Mouse (Mus musculus) ES-E14 (cell line): Measurements from ENCODE around the gene Asah2. TPM values are rescaled to one million over a fixed set of nuclear protein-coding genes. Genes with fewer than 3 reads are reported as not detected.

Experiments used
- DNase-seq: peaks from one replicate; pipeline ENCODE4 v3.0.0-alpha.2; 2013; ENCODE audit warnings: low read depth, low spot score
- H3K27ac ChIP-seq: 2 replicates; pipeline ENCODE4 v1.5.1; 2012; ENCODE audit warnings: low read depth, mild to moderate bottlenecking, low read length, moderate library complexity, mixed read lengths; ENCODE audit not compliant: poor library complexity, insufficient read depth, severe bottlenecking
- H3K36me3 ChIP-seq: 2 replicates; pipeline ENCODE4 v1.6.1; 2012; ENCODE audit warnings: mild to moderate bottlenecking, low read length, moderate library complexity, mixed read lengths; ENCODE audit not compliant: control insufficient read depth, poor library complexity, insufficient read depth, severe bottlenecking
- H3K4me1 ChIP-seq, 2 experiments: fragments of 150-350 bp in 1 of 2; sonication (generic) in 1 of 2; 2 replicates each; pipeline ENCODE4 v1.6.1; 2012; ENCODE audit warnings: low read length in 2 of 2, mild to moderate bottlenecking in 1 of 2, mixed read lengths in 1 of 2; ENCODE audit not compliant: control insufficient read depth in 2 of 2, insufficient read depth in 2 of 2, poor library complexity in 1 of 2
- H3K4me3 ChIP-seq, 2 experiments: fragments of 150-350 bp in 1 of 2; sonication (generic) in 1 of 2; 2 replicates each; pipeline ENCODE4 v1.5.1; 2012; ENCODE audit warnings: low read length in 2 of 2, low read depth in 1 of 2, mild to moderate bottlenecking in 1 of 2, mixed read lengths in 1 of 2; ENCODE audit not compliant: insufficient read depth in 1 of 2, poor library complexity in 1 of 2, severe bottlenecking in 1 of 2
- H3K9ac ChIP-seq: 2 replicates; pipeline ENCODE4 v1.6.1; 2012; ENCODE audit warnings: low read depth, mild to moderate bottlenecking, low read length, mixed read lengths; ENCODE audit not compliant: poor library complexity, insufficient read depth, severe bottlenecking
- H3K9me3 ChIP-seq: fragments of 150-350 bp; sonication (generic); 2 replicates; pipeline ENCODE4 v1.6.1; 2012; ENCODE audit warnings: low read depth, mild to moderate bottlenecking, low read length; ENCODE audit not compliant: control insufficient read depth, insufficient read depth
- CHD2 ChIP-seq: IDR thresholded peaks from 2 replicates; pipeline ENCODE4 v1.6.1; 2014; ENCODE audit warnings: mild to moderate bottlenecking, low read depth, low read length, inconsistent platforms
- HCFC1 ChIP-seq: IDR thresholded peaks from 2 replicates; pipeline ENCODE4 v1.6.1; 2012; ENCODE audit warnings: low read length, inconsistent platforms, borderline replicate concordance; ENCODE audit not compliant: insufficient read depth
- MAFK ChIP-seq: IDR thresholded peaks from 2 replicates; pipeline ENCODE4 v1.6.1; 2014; ENCODE audit warnings: mild to moderate bottlenecking, low read depth, low read length, inconsistent platforms; ENCODE audit not compliant: insufficient read depth
- ZC3H11A ChIP-seq: IDR thresholded peaks from 2 replicates; pipeline ENCODE4 v1.6.1; 2012; ENCODE audit warnings: low read depth, mild to moderate bottlenecking, inconsistent platforms, low read length, borderline replicate concordance
- ZNF384 ChIP-seq: IDR thresholded peaks from 2 replicates; pipeline ENCODE4 v1.6.1; 2012; ENCODE audit warnings: low read depth, low read length, inconsistent platforms
- in situ Hi-C, 2 experiments: fragments of 600-800 bp; cut with MboI; formaldehyde crosslinking; loops; one replicate each; pipeline ENCODE4 v1.15.1; 2025; ENCODE audit warnings: low sequenced_read_pairs in 2 of 2, inconsistent platforms in 1 of 2; ENCODE audit not compliant: unreplicated experiment in 2 of 2
- total RNA-seq: library from RNA; depleted of rRNA; stranded (reverse); fragments of 300-350 nt; gene quantifications from 2 replicates; pipeline ENCODE4 v1.2.3, GENCODE M21; 2012

Asah2 gene
- total RNA-seq, 1 experiment: 0.54 TPM

GRCm38 (mm10) chr19:31991057-31991456, 117.0 kb downstream of the Asah2 start:
- no peak for DNase-seq
- Histone ChIP-seq H3K9me3 (no peaks in the 10 kb centered on the region), H3K4me3 (no peak overlapping the region), H3K27ac (no peak overlapping the region), H3K36me3 (no peaks in the 10 kb centered on the region), H3K9ac (no peak overlapping the region), H3K4me1 (no peaks in the 10 kb centered on the region)
- in situ Hi-C loops: no loop called here
- TF ChIP-seq HCFC1 (no peak), MAFK (no peak), ZC3H11A (no peak), ZNF384 (no peak), CHD2 (no peak)

DNA sequence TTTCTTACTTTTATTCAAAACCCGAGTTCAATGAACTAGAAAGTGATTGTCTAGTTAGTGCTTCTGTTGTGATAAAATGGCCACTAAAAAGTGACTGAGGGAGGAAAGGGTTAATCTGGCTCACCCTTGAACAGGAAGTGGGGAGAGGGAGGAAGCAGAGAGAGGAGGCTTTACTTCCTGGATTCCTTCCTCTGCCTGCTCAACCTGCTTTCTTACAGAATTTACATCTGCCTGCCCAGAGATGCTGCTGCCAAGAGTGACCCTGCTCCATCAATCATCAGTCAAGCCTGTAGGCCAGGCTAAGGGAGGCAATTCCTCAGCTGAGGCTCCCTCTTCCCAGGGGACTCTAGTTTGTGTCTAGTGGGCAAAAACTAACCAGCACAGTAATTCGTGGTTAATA, 132.1 kb downstream of the Asah2 start:
- H3K4me3 ChIP-seq: no peak overlapping the region
- H3K4me1 ChIP-seq: no peaks in the 10 kb centered on the region
- H3K9ac ChIP-seq: no peak overlapping the region
- no peaks in the 10 kb centered on the region for H3K9me3 ChIP-seq
- H3K36me3 ChIP-seq: no peaks in the 10 kb centered on the region
- in situ Hi-C loops: loop anchor here in 1 of 2 experiments (10.0 kb wide), 1 partner anchor 479 kb away; no protein-coding TSS in a partner anchor
- H3K27ac ChIP-seq: no peak overlapping the region
- DNase-seq: no peak
- TF ChIP-seq ZNF384: no peak
- TF ChIP-seq ZC3H11A: no peak
- no peak for TF ChIP-seq MAFK
- no peak for TF ChIP-seq CHD2
- TF ChIP-seq HCFC1: no peak

DNA sequence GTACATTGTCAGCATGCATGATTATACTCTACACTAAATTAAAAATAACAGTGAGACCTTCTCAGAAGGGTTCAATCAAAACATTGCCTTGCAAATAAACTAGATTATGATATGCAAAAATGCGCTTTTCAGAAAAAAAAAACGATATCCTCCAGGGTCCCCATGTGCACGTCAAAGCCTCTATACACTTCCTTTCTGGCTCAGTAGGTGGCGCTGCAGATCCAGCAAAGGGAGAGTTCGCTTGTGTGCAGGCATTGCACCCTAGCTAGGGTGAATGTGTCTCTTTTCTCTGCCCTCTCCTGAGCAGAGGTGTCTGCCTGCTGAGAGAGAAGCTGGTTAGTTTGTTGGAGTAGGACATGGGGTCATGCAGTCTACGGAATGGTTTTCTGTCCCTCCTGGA, 136.0 kb downstream of the Asah2 start:
- Histone ChIP-seq H3K27ac (no peak overlapping the region), H3K9ac (no peak overlapping the region), H3K4me1 (no peaks in the 10 kb centered on the region), H3K9me3 (no peaks in the 10 kb centered on the region), H3K36me3 (no peaks in the 10 kb centered on the region), H3K4me3 (no peak overlapping the region)
- TF ChIP-seq CHD2: no peak
- peak; percentile 95 for TF ChIP-seq ZC3H11A
- no peak for TF ChIP-seq MAFK
- DNase-seq: peak; percentile 66
- in situ Hi-C loops: loop anchor here (10.0 to 25.0 kb wide), 2 partner anchors 483 to 490 kb away; partner anchors contain the start of gene Rpl9-ps6 (in 1 of the 2)

DNA sequence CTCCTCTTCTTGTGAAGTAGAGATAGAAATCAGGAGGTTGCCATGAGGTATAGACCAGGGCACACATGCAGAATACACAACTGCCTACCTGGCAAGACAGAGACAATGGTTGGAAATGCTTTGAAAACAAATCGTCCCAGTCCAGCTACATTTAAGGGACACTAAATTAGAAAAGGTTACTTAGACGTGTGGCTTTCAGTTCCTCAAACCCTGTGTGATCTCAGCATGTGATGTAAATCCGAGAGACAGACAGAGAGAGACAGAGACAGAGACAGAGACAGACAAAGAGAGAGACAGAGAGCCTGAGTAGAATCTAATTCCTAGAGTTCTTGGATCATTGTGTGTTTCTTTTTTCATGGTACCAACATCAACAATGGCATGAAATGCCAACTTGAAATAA, 136.6 kb downstream of the Asah2 start:
- H3K9ac ChIP-seq: no peak overlapping the region
- no peaks in the 10 kb centered on the region for H3K36me3 ChIP-seq
- no peaks in the 10 kb centered on the region for H3K9me3 ChIP-seq
- no peak overlapping the region for H3K4me3 ChIP-seq
- no peak for TF ChIP-seq ZC3H11A
- no peak for TF ChIP-seq CHD2
- no peak for TF ChIP-seq MAFK
- TF ChIP-seq ZNF384: no peak
- TF ChIP-seq HCFC1: no peak
- no peak overlapping the region for H3K27ac ChIP-seq
- no peak for DNase-seq
- no peaks in the 10 kb centered on the region for H3K4me1 ChIP-seq
- in situ Hi-C loops: loop anchor here (10.0 to 25.0 kb wide), 2 partner anchors 483 to 491 kb away; partner anchors contain the start of gene Rpl9-ps6 (in 1 of the 2)

- no peak overlapping the region for H3K4me3 ChIP-seq
- no peak overlapping the region for H3K9ac ChIP-seq
- H3K4me1 ChIP-seq: no peaks in the 10 kb centered on the region
- no peaks in the 10 kb centered on the region for H3K36me3 ChIP-seq
- in situ Hi-C loops: loop anchor here in 1 of 2 experiments (25.0 kb wide), 1 partner anchor 494 kb away; the partner anchor contains the start of gene Rpl9-ps6
- TF ChIP-seq MAFK (no peak), HCFC1 (no peak), ZC3H11A (0 out of 2 replicates have a peak, but pooled peaks have one; percentile 13)
- no peaks in the 10 kb centered on the region for H3K9me3 ChIP-seq
- no peak overlapping the region for H3K27ac ChIP-seq
- DNase-seq: peak; percentile 3
Observed at GRCm38 (mm10) chr19:31967933-31968532, 140.0 kb downstream of the Asah2 start.
